ENCODE assay signal across 11 mouse cellular contexts in the genomic region with DNA sequence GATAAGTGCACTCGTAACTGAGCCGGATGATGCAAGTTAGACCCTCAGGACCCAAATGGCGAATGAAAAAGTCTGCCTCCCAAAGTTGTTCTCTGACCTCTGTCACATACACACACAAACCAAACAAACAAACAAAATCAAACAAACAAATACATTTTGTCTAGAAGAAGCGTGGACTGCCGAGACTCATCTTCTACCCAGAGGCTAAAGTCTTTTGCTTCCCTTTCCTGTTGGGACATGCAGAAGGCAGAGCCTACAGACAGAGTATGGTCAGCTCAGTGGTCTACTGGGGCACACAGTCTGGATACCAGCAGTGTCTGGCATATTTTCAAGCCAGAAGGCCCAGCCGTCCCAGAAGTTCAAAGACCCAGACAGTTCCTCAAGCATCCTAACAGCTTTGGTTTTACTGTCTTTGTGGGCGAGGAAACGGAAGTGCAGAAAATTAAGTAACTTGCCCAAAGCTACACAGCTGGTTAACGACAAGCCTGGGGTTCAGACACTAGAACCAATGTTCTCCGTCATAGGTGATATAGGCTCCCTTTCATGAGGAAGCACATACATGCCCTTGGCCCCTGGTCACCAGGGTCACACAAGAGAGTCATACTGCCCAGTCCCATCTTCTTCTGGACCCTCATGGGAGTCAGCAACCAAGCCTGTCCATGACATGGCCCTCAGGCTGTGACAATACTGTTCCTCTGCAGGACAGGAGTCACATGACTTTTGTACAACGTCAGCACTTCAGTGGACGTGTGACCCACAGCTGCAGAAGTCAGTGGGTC. TPM values are rescaled to one million over a fixed set of nuclear protein-coding genes. Genes with fewer than 3 reads are reported as not detected.
A peak's percentile ranks its signal among the peaks of the same experiment; 100 is the strongest.
DNase-seq lines count a peak whose midpoint lies in the region; ATAC-seq and TF ChIP-seq lines count a peak whose summit lies in the region.
"Had no signal": no experiment of that assay in that cellular context is flagged by ENCODE, and none has a peak within 500 bp of the region (broad histone marks: within the 10 kb centered on the region; RNA-seq: fewer than 3 reads in every experiment).

No protein-coding gene starts in this region.

- no peaks in the 10 kb centered on the region for H3K36me3 ChIP-seq in kidney, postnatal 0 days (ENCODE audit: insufficient read depth, low read length)
- no peaks in the 10 kb centered on the region for H3K36me3 ChIP-seq in liver, embryonic 14.5 days (replicated peaks; ENCODE audit: control insufficient read depth, insufficient read depth, low read depth)
- H3K36me3 ChIP-seq in stomach, embryonic 16.5 days (ENCODE audit: control insufficient read depth, insufficient read depth, low read length) = no peaks in the 10 kb centered on the region
- H3K36me3 ChIP-seq: forebrain, embryonic 12.5 days had no signal

- no peak for TF ChIP-seq CTCF in kidney, postnatal 0 days (IDR thresholded peaks at IDR 0.05; ENCODE audit: low read depth)
- TF ChIP-seq CTCF in liver, embryonic 14.5 days (IDR thresholded peaks at IDR 0.05; ENCODE audit: low read depth) = no peak

- 0 out of 2 replicates have a peak overlapping the region, but pooled peaks have one; percentile 1 for H3K27ac ChIP-seq in kidney, postnatal 0 days
- peak overlapping the region; percentile 9 for H3K27ac ChIP-seq in liver, embryonic 14.5 days
- peak overlapping the region; percentile 52 for H3K27ac ChIP-seq in stomach, embryonic 16.5 days (ENCODE audit: low read length)
- H3K27ac ChIP-seq: forebrain, embryonic 12.5 days had no signal

- peak overlapping the region; percentile 54 for H3K4me2 ChIP-seq in kidney, postnatal 0 days (ENCODE audit: low read length)
- peak overlapping the region; percentile 51 for H3K4me2 ChIP-seq in liver, embryonic 14.5 days (ENCODE audit: low read depth)
- H3K4me2 ChIP-seq in stomach, embryonic 16.5 days (ENCODE audit: low read depth, low read length) = peak overlapping the region; percentile 45
- H3K4me2 ChIP-seq: forebrain, embryonic 12.5 days had no signal

- H3K9ac ChIP-seq in kidney, postnatal 0 days (ENCODE audit: low read depth, low read length) = no peak overlapping the region
- no peak overlapping the region for H3K9ac ChIP-seq in liver, embryonic 14.5 days (replicated peaks)
- no peak overlapping the region for H3K9ac ChIP-seq in stomach, embryonic 16.5 days (ENCODE audit: low read length)
- H3K9ac ChIP-seq: forebrain, embryonic 12.5 days had no signal

- ATAC-seq in kidney, postnatal 0 days (replicated peaks; ENCODE audit: low FRiP score, low read depth) = no peak
- no peak; the same call in 1 of the 2 replicates for ATAC-seq in liver, embryonic 14.5 days (ENCODE audit: insufficient read depth)
- no peak for ATAC-seq in stomach, embryonic 16.5 days (ENCODE audit: insufficient read depth, low FRiP score)

- H3K4me3 ChIP-seq in kidney, postnatal 0 days (replicated peaks; ENCODE audit: low read depth, low read length) = peak overlapping the region; percentile 2; the same call in 1 of the 2 replicates
- peak overlapping the region; percentile 24 to 49; a peak in 2 of 4 replicates for H3K4me3 ChIP-seq in liver, embryonic 14.5 days (ENCODE audit: insufficient read depth in 1 of 2, low read depth in 2 of 2, low read length in 2 of 2)
- no peak overlapping the region for H3K4me3 ChIP-seq in stomach, embryonic 16.5 days (replicated peaks; ENCODE audit: low read length)
- H3K4me3 ChIP-seq: forebrain, embryonic 12.5 days had no signal

- H3K9me3 ChIP-seq in kidney, postnatal 0 days (replicated peaks; ENCODE audit: low read length) = no peaks in the 10 kb centered on the region
- no peaks in the 10 kb centered on the region for H3K9me3 ChIP-seq in liver, embryonic 14.5 days (ENCODE audit: control insufficient read depth, low read length)
- no peaks in the 10 kb centered on the region for H3K9me3 ChIP-seq in stomach, embryonic 16.5 days (replicated peaks; ENCODE audit: control insufficient read depth, low read length)
- H3K9me3 ChIP-seq: forebrain, embryonic 12.5 days had no signal

- no peak for DNase-seq in kidney, postnatal 0 days (ENCODE audit: low spot score)
- DNase-seq in kidney, postnatal 4 days = no peak
- peak; percentile 29 for DNase-seq in brain, adult 2 months (ENCODE audit: low read depth, low spot score)
- DNase-seq in liver, embryonic 14.5 days (ENCODE audit: low read depth in 3 of 3, low spot score in 3 of 3) = no peak
- no peak for DNase-seq in cerebellum, adult 8-10 months
- DNase-seq in adipocyte (ENCODE audit: low spot score) = no peak
- DNase-seq in kidney, postnatal 36 days = no peak
- DNase-seq: cerebellum, adult 2 months; kidney, postnatal 10 days had no signal

- TF ChIP-seq EP300 in liver, embryonic 14.5 days (IDR thresholded peaks at IDR 0.05; ENCODE audit: low read depth) = no peak

- H3K4me1 ChIP-seq in kidney, postnatal 0 days (replicated peaks; ENCODE audit: insufficient read depth, low read length) = no peaks in the 10 kb centered on the region
- peaks cover 11 to 45% of the 10 kb centered on the region in 2 experiments for H3K4me1 ChIP-seq in liver, embryonic 14.5 days (replicated peaks; ENCODE audit: control insufficient read depth in 2 of 2, insufficient read depth in 2 of 2, low read length in 1 of 2)
- H3K4me1 ChIP-seq in stomach, embryonic 16.5 days (ENCODE audit: control insufficient read depth, insufficient read depth, low read length) = peaks cover 9% of the 10 kb centered on the region; the same call in 1 of the 2 replicates
- H3K4me1 ChIP-seq: forebrain, embryonic 12.5 days had no signal

- 73% methylated on average over 12 of the region's 12 CpGs for WGBS in kidney, postnatal 0 days
- 27% methylated on average over 12 of the region's 12 CpGs for WGBS in liver, embryonic 14.5 days (ENCODE audit: insufficient replicate concordance)
- WGBS in stomach, embryonic 16.5 days = 67% methylated on average over 12 of the region's 12 CpGs

- no peaks in the 10 kb centered on the region for H3K27me3 ChIP-seq in kidney, postnatal 0 days (ENCODE audit: insufficient read depth, low read length)
- no peaks in the 10 kb centered on the region for H3K27me3 ChIP-seq in liver, embryonic 14.5 days (ENCODE audit: control insufficient read depth, insufficient read depth, low read length)
- no peaks in the 10 kb centered on the region for H3K27me3 ChIP-seq in stomach, embryonic 16.5 days (ENCODE audit: control insufficient read depth, insufficient read depth, low read length)
- H3K27me3 ChIP-seq: forebrain, embryonic 12.5 days had no signal

RNA-seq across cellular contexts. Expression of a gene that starts 2.0 kb away (rescaled TPM):
- 87.9 and 94.0 TPM in 2 replicates for polyA plus RNA-seq in kidney, postnatal 0 days (2015; fragmentation: Nextera tagmentation; extraction: Ambion mirVana)
- polyA plus RNA-seq in liver, embryonic 14.5 days (2012; rRNA removed) = 58.5 and 70.8 TPM in 2 replicates
- polyA plus RNA-seq in liver, embryonic 14.5 days (2014; fragmentation: Nextera tagmentation; extraction: Ambion mirVana) = 93.6 and 94.6 TPM in 2 replicates
- polyA plus RNA-seq in stomach, embryonic 16.5 days (2015; fragmentation: Nextera tagmentation; extraction: Ambion mirVana) = 84.2 and 104 TPM in 2 replicates

Comparison
In these comparisons a context has a peak if more than half of its experiments do, and no peak if none do; other contexts are left out.
1. H3K27ac ChIP-seq: peak in every context shown above with its lines; median percentile 52 in stomach, embryonic 16.5 days; 9 in liver, embryonic 14.5 days; 1 in kidney, postnatal 0 days.